Mouse (Mus musculus) urinary bladder, postnatal 36 days (tissue): Measurements from ENCODE around the gene Hectd1.

Experiments used
- DNase-seq, 2 experiments: peaks; one replicate each; pipeline ENCODE4 v3.0.0; 2022; ENCODE audit warnings: low spot score in 2 of 2, mixed read lengths in 1 of 2

Gene Hectd1

DNA sequence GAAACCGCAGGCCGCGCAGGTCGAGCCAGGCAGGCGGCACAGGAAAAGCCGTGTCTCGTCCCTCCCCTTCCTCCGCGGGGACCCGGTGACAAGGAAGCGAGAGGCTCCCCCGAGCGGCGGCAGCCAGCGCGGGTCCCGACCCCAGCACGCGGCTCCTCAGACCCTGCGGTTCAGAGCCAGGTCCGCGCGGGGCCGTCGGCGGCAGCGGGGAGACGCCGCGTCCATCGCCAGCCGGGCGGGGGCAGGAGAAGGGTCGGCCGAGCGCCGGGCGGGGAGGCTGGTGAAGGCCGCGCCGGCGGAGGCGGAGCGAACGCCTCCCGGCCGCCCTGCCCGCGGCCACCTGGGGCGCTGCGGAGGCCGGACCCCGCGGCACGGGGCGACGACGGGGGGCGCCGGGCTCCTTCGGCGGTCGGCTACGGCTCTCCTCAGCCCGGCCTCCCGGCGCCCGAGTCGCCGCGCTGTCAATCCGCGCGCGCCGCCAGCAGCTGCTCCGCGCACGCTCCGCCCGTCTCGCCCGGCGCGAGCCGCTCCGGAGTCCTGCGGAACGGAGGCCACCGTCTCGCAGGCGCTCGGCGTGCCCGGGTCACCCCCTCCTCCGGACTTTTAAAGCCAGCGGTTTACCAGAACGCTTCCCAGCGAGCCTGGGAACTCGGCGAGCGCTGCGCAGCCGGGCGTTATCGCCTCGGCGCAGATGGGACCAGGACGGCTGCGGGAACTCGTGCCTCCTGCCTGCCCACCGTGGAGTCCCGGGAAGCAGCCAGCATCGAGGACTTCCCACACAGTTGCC lies at the start of gene Hectd1:
TSS of gene Hectd1 (minus strand) at position 247 of the 787 bp plus-strand sequence.
- DNase-seq = peak; percentile 79 to 82

DNA sequence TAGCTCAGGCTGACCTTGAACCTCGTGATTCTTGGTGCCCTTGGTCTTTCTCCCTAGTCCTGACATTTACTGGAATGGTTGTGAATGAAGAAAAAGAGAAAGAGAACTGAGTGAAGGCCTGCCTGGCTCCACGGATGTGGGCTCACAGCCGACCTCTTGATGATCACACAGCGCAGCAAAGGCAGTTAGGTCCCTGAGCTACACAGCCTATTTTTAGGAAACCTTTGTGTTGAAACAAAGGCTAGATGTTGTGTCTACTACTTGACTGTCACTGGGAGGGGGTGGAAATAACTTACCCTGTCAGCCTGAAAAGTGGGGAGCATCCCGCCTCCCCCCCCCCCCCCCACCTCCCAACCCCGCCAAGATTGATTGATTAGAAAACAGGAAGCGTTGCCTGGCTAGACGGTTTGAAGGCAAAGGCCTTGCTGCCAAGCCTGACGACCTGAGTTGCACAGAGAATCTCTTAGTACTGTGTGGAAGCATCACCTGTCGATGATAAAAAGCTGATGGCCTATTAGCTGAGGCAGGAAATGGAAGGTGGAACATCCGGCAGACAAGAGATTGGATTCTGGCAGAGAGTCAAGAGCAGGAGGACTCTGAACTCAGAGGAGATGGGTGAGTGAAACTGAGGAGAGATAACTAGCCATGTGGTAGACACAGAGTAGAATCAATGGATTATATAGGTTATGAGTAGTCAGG lies 42.3 kb upstream of the Hectd1 start:
- DNase-seq = no peak

DNA sequence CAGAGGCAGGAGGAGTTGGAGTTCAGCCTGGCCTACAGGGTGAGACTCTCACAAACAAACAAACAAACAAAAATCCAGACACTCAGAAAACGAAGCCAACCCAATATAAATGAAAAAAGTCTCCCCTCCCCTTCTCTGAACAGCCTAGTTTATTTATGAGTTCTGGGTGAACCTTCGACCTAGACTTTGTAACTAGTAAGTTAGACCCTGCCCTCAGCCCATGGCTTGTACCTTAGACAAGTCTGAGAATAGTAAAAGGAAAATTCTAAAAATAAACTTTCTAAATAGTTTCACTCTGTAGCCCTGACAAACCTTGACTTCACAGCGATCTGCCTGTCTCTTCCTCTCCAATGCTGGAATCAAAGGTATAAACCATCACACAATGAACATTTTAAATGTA lies 40.2 kb upstream of the Hectd1 start:
- DNase-seq = no peak

DNA sequence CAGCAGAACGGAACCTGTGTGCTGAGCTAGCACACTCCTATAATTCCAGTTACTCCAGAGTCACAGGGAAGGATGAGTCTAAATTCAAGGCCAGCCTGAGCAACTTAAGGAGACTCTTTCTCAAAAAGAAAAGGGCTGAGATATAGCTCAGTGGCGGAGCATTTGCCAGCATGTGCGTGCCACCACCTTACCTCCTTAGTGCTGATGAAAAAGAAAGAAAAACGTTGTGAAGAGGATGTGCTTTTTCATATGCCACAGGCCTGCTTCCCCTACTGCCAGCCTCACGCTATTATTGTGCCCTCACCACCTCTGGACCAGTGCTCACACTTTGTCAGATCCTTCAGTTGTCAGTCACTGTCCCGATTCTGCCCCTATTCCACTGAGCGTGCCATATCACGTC lies 37.7 kb upstream of the Hectd1 start:
- DNase-seq = no peak

DNA sequence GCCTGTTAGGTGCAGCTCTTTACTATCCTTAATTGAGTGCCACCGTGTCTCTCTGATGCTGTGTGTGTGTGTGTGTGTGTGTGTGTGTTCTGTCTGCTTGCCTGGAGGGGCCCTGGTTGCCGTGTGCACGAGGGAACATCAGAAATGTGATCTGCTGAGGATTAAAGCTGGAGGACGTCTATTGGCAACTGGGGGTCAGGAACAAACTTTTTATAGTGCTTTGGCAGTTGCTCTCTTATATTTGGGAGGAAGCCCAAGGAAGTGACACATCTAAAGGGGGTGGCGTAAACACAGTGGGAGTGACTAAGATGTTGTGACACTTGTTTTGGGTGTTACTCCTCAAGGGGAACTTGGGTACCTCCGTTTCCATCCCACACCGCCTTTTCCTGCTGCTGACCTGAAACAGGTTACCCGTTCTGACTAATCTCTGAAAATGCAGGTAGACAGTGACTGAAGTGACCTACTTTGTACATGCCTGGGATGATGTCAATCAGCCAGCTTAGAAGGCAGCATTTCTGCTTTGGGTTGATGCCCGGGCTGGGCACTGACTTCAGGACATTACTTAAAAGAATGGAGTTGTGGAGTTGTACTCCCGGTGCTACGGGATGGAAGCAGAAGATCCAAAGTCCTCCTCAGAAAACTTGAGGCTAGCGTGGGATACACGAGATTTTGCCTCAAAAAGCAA lies 37.0 kb upstream of the Hectd1 start:
- DNase-seq = peak; percentile 50 to 56

DNA sequence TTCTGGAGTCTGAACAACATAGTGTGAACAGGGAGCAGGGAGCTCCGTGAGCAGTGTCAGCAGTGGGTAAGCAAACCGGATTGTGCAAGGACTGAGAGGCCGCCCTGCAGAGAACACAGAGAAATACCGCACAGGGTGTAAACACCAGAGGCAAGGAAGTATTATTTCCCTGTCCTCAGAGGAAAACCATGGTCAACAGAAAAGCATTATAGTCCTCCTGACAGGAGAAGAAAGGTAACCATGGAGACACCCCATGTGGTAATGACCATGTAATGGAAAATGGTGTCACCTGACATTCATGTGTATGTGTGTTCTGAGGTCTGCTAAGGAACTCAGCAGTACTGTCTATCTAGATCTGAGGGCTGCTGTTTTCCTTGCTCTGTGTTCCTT lies 36.4 kb upstream of the Hectd1 start:
- DNase-seq = peak; percentile 45 to 67

DNA sequence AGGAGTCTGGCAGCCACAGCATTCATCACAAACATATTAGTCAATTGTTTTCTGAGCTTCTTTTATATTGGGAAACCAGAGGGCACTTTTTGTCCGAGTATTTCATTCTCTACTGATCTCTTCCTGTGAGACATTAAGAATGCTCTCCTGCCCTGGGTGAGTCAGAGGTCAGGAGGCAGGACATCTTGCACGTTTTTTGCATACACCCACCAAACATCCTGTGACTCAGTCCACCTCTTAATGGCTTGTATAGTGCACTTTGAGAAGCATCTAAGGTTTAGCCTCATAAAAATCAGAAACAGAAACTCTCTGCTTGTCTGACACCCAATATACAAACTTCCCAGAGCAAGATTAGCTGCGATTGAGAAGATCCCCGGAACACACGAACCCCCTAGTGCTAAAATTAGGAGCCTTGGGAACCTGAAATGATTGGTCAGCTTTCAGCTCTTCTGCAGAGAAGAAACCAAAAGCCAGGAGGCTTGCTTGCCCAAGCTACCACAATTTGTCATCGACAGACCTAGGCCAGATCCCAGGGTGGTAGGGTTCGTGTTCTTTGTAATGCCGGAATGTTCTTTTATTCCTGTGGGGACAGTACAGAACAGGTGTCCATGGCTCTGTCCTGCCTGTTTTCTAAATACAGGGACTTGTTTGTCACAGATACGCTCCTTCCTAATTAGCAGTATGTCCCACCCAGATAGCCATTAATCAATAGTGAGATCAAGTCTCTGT lies 35.9 kb upstream of the Hectd1 start:
- DNase-seq = peak in 1 of 2 experiments; percentile 54

DNA sequence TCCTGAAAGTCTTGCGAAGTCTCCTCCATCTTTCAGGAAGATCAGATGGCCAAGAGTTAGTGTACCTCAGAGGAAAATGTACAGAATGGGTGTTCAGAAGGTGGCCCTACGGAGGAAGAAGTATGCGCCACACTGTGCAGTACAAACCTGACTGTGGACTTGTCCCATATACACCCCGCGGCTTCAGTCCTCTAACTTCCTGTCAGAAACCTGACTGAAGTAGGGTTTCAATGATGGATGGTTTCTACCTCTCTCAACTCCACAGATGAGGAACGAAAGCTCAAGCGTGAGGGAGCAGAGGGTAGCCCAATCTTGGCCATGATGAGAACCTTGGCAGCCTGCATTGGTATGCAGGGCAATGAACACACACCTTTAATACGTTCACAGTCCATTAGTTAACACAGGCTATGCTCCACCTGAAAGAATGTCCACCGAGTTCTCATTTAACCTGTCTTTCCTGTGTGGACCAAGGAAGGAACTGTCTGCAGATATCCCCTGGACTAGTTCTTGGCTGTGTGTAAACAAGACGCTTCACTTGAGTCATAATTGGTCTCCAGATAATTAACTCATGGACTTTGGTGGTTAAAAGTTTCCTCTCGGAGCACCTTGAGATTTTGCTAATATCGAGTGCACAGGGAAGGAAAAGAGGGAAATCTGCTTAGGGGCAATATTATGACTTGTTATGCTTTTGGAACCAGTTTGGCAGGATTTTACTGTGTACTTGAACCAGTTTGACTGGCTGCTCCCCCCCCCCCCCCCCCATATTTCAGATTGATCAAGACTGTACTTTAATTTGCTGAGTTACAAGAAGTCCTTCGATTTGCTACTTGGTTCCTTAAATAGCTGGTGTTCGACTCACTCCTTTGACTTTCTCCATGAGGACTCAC lies 34.0 kb upstream of the Hectd1 start:
- no peak for DNase-seq

DNA sequence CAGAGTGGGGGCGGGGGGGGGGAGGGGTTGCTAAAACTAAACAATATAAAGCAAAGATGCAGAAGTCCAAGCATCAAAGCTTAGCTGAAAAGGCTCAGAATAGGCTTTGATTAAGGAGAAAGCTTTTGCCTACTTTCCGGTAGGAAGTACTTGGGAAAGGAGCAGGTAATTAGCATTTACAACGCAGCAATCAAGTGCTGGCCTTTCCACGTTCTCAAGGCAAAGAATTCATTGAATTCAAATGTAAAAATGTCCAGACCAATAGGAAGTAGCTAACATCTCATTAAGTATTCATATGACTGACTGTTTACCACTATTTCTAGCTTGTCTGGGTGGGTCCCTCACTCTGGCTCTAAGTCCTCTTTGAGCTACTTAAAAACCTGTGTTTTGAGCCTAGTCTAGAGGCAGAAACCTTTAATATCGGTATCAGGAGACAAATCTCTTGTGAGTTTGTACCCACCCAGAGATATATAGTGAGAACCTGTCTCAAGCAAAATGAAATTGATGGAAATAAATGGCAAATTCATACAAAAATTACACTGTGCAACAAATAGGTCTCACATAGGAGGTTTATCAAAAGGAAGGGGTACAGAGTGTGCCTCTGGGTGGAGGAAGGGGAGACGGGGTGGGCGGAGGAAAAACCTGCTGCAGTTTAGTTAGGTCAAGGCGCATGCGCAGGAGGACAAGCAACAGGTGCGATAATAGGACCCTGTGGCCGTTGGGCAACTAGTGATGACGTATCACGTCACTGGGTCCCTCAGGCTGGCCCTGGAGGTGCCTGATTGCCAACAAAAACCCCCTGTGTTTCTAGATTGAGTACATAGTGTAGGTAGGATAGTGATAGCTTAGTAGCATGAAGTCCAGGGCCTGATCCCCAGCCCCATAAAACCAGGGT lies 29.0 kb upstream of the Hectd1 start:
- DNase-seq = no peak

DNA sequence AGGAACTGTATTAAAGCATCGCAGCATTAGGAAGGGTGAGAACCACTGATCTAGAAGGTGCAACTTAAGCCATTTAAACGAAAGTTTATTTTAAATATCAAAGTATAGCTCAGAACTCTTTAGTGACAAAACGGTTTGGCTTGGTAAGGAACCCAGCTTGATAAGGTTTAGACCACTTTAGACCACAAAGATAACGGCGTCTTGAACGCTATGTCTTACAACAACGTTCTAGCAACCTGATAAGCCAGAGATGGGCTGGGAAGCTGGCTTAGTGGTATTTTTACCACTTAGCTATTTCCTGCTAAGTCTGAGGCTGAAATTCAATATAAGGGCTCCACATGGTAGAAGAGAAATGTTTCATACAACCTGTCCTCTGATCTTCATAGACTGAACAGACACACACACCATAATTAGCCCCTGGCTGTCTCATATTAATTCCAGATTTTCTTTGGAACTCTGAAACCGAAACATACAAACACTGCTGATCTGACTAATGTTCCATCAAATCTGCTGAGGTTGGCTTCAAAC lies 27.5 kb upstream of the Hectd1 start:
- DNase-seq = no peak

DNA sequence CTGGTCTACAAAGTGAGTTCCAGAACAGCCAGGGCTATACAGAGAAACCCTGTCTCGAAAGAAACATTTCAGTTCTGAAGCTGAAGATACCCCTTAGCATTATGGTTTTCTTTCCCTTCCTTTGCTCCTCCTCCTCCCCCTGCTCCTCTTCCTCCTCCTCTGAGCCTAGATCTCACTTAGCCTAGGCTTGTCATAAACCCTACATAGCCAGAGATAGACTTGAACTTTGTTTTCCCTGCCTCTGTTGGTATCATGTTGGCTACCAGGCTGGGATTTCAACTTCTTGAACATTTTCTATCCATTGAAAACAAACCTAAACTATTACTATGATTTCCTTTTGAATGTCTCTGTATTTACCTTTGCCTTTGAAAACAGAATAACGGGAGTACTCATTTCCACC lies 26.5 kb upstream of the Hectd1 start:
- no peak for DNase-seq

DNA sequence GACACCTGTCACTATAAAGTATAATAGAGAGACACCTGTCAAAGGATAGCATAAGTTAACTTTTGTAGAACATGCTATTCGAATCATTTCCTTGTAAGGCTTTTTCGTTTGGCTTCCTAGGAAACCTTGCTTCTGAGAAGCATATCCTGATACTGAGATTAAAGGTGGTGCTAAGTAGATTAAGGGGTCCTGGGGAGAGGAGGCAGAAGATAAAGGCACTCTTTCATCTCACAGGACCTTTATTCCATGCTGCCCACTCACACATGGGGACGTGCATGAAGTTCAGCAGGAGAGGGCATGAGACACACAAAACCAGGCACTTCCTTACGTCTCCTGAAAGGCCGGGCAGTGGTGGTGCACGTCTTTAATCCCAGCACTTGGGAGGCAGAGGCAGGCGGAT lies 26.1 kb upstream of the Hectd1 start:
- no peak for DNase-seq

DNA sequence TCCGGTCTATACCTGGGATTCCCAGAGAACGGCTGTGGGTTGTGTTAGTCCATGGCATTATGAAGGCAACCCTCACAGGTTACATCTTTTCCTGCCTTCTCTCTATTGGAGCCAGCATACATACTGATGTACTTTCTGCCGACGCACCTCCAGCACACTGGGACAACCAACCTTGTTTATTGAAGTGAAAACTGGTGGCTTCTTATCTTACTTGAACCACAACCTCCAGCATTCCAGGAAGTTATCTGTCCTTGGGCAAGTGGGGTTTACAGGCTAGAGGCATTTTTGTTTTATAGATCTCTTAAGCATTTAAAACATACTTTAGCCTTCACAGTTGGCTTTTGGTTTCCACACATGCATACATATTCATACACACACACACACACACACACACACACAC lies 22.3 kb upstream of the Hectd1 start:
- no peak for DNase-seq

DNA sequence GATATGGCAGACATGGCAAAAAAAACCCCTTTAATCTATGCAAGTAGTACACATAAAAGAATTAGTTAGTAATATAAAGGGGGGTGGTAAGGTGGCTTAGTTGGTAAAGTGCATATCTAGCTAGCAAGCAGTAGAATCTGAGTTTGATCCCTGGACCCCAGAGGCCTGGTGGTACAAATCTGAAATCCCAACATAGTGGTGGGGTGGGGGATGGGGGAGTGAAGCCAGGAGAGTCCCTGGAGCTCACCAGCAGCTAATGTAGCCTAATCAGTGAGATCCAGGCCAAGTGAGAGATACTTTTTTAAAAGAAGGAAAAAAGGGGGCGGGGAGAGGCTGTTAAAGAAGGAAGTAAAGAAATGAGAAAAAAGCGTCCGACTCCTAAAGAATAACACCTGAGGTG lies 21.8 kb upstream of the Hectd1 start:
- no peak for DNase-seq

DNA sequence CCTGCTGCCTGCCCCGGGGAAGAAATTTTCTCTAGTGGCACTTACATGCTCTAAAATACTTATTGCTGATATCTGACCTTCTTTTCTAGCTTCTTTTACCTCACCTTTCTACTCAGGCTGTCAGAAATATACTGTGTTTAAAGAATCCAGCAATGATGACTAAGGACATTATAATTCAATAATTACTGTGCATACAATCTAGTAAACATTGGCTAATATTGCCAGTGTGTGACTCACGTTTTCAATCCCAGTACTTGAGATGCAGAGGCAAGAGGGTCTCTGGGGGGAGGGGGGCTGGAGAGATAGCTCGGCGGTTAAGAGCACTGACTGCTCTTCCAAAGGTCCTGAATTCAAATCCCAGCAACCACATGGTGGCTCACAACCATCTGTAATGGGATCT lies 21.0 kb upstream of the Hectd1 start:
- no peak for DNase-seq

DNA sequence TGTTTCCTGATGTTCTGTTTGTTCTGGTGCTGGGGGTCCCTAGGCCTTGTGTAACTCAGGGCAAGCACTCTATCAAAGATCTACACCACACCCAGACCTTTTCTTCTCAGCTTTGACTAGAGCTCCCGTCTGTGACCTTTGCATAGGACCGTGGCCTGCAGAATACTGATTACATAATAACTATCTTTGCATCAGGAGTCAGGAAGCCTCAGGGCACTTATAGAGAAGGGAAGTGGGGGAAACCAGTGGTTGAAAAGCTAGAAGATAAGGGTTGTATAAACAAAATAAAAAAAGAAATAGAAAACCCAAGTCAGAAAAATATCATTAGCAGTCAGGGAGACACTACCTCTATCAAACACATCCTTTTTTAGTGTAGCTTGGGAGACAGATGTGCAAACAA lies 20.6 kb upstream of the Hectd1 start:
- DNase-seq = no peak

DNA sequence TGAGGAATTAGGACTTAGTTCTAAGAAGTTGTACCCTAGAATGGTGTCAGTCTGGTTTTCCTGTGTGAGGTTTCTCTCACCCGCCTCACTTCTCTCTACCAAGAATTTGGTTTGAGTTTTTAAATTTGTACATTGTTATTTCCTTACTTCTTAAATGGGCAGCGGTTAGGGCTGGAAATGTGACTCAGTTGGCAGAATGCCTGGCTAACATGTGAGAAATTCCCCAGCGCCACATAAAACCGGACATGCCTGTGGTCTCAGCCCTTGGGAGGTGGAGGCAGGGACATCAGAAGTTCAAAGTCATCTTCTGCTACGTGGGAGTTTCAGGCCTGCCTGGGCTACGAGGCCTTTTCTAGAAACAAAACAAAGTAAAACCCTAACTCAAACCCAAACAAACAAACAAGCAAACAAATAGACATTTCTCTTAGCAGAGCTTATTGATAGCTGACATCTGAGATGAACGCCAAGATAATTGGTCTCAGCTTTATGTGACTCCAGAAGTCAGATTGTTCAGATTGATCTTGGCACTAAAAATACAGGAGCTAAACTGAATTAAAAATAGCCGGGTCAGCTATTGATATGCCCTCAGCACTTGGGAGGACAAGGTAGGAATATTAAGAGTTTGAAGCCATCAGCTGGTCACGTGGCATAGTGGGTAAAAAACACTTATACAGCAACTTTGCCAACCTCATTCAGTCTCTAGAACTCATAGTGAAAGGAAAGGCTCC lies 18.8 kb upstream of the Hectd1 start:
- DNase-seq = peak in 1 of 2 experiments; percentile 76

DNA sequence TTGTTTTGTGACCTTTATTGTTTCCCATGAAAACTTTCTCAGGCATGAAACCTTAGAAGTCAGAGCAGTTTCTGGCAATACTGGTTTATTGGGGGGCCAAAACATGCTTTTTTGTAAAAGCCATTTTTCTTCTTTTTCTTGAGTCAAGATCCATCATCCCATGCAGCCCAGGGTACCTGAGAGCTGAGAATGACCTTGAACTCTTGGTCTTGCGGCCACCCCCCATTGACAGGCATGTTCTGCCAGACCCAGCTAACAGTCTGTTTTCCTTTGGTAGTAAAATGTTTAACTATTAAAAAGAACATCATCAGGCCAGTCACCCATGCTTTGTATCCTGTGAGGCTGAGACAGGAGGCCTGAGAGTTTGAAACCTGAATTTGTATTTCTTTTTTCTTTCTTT lies 15.9 kb upstream of the Hectd1 start:
- no peak for DNase-seq

DNA sequence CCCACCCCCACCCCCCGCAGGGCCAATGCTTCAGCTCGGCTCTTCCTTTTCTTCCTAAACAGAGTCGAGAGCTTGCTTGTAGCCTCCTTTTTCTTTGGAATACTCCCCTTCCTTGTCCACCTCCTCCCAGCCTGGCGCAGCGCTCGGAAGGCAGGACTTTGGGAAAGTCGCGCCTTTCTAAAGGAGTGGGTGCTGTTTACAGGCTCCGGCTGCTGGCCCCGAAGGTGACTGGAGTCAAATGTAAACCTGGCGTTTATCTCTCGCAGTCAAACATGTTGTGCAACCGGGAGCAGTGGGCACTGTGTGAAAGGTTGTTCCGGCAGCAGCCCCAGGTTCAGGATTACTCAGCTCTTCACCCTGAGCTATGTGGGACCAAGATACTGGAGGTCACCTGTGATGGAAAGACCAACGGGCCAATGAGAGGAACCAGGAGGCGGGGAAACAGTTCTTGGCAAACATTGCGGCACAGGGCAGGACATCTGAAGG lies 15.5 kb upstream of the Hectd1 start:
- peak; percentile 96 to 97 for DNase-seq
